Mouse (Mus musculus) embryonic facial prominence, embryonic 14.5 days (tissue): Measurements from ENCODE around the gene Pck2. TPM values are rescaled to one million over a fixed set of nuclear protein-coding genes. Genes with fewer than 3 reads are reported as not detected.

ENCODE experiments used
- ATAC-seq: fragments of 200-750 bp; cut with Nextera tagmentation; 2 replicates; pipeline ENCODE4 v1.8.0; 2017; ENCODE audit warnings: low read depth, moderate number of reproducible peaks, moderate TSS enrichment
- DNase-seq: peaks from one replicate; pipeline ENCODE4 v3.0.0-alpha.2; 2015; ENCODE audit warnings: low spot score
- H3K27ac ChIP-seq: fragments of 300-500 bp; sonication (generic); replicated peaks from 2 replicates; pipeline ENCODE4 v1.5.1; 2014; ENCODE audit warnings: low read depth, mild to moderate bottlenecking, low read length, moderate library complexity
- H3K27me3 ChIP-seq: fragments of 300-500 bp; sonication (generic); replicated peaks from 2 replicates; pipeline ENCODE4 v1.6.1; 2014; ENCODE audit warnings: low read length; ENCODE audit not compliant: control insufficient read depth, insufficient read depth
- H3K36me3 ChIP-seq: fragments of 300-500 bp; sonication (generic); 2 replicates; pipeline ENCODE4 v1.6.1; 2014; ENCODE audit warnings: low read length, mixed read lengths; ENCODE audit not compliant: control insufficient read depth, insufficient read depth
- H3K4me1 ChIP-seq: fragments of 300-500 bp; sonication (generic); 2 replicates; pipeline ENCODE4 v1.6.1; 2014; ENCODE audit warnings: antibody characterized with exemption, low read length; ENCODE audit not compliant: control insufficient read depth, insufficient read depth
- H3K4me2 ChIP-seq: fragments of 300-500 bp; sonication (generic); 2 replicates; pipeline ENCODE4 v1.6.1; 2014; ENCODE audit warnings: low read depth, mild to moderate bottlenecking, low read length, moderate library complexity, mixed read lengths
- H3K4me3 ChIP-seq: fragments of 300-500 bp; sonication (generic); 2 replicates; pipeline ENCODE4 v1.5.1; 2014; ENCODE audit warnings: low read depth, mild to moderate bottlenecking, low read length
- H3K9ac ChIP-seq: fragments of 300-500 bp; sonication (generic); 2 replicates; pipeline ENCODE4 v1.6.1; 2014; ENCODE audit warnings: low read depth, mild to moderate bottlenecking, low read length, moderate library complexity, mixed read lengths
- H3K9me3 ChIP-seq: fragments of 300-500 bp; sonication (generic); 2 replicates; pipeline ENCODE4 v1.6.1; 2016; ENCODE audit warnings: low read length; ENCODE audit not compliant: control insufficient read depth
- WGBS: fragments of 180-500 bp; shearing (Covaris S2); extraction: QIAGEN DNeasy Blood & Tissue Kit; methylation state at CpG from one replicate; pipeline ENCODE4 v1.1.7; 2014; 5-methylcytosine and 5-hydroxymethylcytosine counted together
- polyA plus RNA-seq: library from polyadenylated mRNA; unstranded; fragments of >200 nt; fragmentation: Nextera tagmentation; extraction: Ambion mirVana; gene quantifications from 2 replicates; pipeline ENCODE4 v1.2.1, GENCODE M21; 2014

Pck2 gene
- polyA plus RNA-seq, 1 experiment from 2014 or later: 28.1 TPM

GRCm38 (mm10) chr14:55581981-55582681, 42.1 kb downstream of the Pck2 start:
- Histone ChIP-seq H3K27me3 (no peaks in the 10 kb centered on the region), H3K4me2 (no peak overlapping the region), H3K9ac (no peak overlapping the region), H3K36me3 (peaks cover 25% of the 10 kb centered on the region), H3K4me3 (no peak overlapping the region), H3K4me1 (0 out of 2 replicates have a peak, but pooled peaks cover 3% of the 10 kb centered on the region), H3K9me3 (no peaks in the 10 kb centered on the region), H3K27ac (no peak overlapping the region)
- no peak for ATAC-seq
- no peak for DNase-seq
- WGBS: 72% methylated on average over 9 of the region's 9 CpGs

GRCm38 (mm10) chr14:55584303-55584701, 44.2 kb downstream of the Pck2 start:
- no peak for ATAC-seq
- WGBS: 36% methylated on average over 5 of the region's 5 CpGs

GRCm38 (mm10) chr14:55584702-55585565, 44.9 kb downstream of the Pck2 start, which contains the start of gene Emc9:
Emc9 (minus strand) TSS chr14:55585302.
- Histone ChIP-seq H3K36me3 (peaks cover 45% of the 10 kb centered on the region), H3K4me2 (peak within 1 kb of the TSS; percentile 89), H3K9me3 (no peaks in the 10 kb centered on the region), H3K4me3 (peak within 1 kb of the TSS; percentile 52), H3K27ac (no peak within 1 kb of the TSS), H3K9ac (peak within 1 kb of the TSS; percentile 60), H3K27me3 (no peaks in the 10 kb centered on the region), H3K4me1 (peaks cover under 1% of the 10 kb centered on the region; the same call in 1 of the 2 replicates)
- 4% methylated on average over 30 of the region's 43 CpGs for WGBS
- DNase-seq (peak; percentile 48), ATAC-seq (peak; percentile 86)

More at GRCm38 (mm10) chr14:55584303-55584701, 44.2 kb downstream of the Pck2 start:
- Histone ChIP-seq H3K27me3 (no peaks in the 10 kb centered on the region), H3K4me2 (peak overlapping the region; percentile 89), H3K27ac (no peak overlapping the region), H3K9me3 (no peaks in the 10 kb centered on the region), H3K36me3 (peaks cover 43% of the 10 kb centered on the region), H3K9ac (no peak overlapping the region), H3K4me1 (no peaks in the 10 kb centered on the region), H3K4me3 (peak overlapping the region; percentile 52)
- DNase-seq: no peak

- H3K4me3 ChIP-seq: peak overlapping the region; percentile 52; the same call in 1 of the 2 replicates
- ATAC-seq: no peak
Observed at GRCm38 (mm10) chr14:55585566-55585960, 45.5 kb downstream of the Pck2 start.

GRCm38 (mm10) chr14:55586149-55586548, 46.1 kb downstream of the Pck2 start:
- Histone ChIP-seq H3K4me1 (peaks cover 6% of the 10 kb centered on the region), H3K36me3 (peaks cover 33% of the 10 kb centered on the region), H3K4me2 (no peak overlapping the region), H3K9me3 (no peaks in the 10 kb centered on the region), H3K9ac (no peak overlapping the region), H3K27ac (no peak overlapping the region), H3K27me3 (no peaks in the 10 kb centered on the region), H3K4me3 (no peak overlapping the region)
- 90% methylated on average over 2 of the region's 2 CpGs for WGBS
- DNase-seq (no peak), ATAC-seq (no peak)

More at GRCm38 (mm10) chr14:55585566-55585960, 45.5 kb downstream of the Pck2 start:
- H3K27me3 ChIP-seq: no peaks in the 10 kb centered on the region
- peaks cover 6% of the 10 kb centered on the region for H3K4me1 ChIP-seq
- no peak overlapping the region for H3K27ac ChIP-seq
- H3K4me2 ChIP-seq: peak overlapping the region; percentile 89; the same call in 1 of the 2 replicates
- no peak overlapping the region for H3K9ac ChIP-seq
- 51% methylated on average over 6 of the region's 6 CpGs for WGBS
- H3K36me3 ChIP-seq: peaks cover 38% of the 10 kb centered on the region
- no peaks in the 10 kb centered on the region for H3K9me3 ChIP-seq
- DNase-seq: no peak

- ATAC-seq: no peak
- Histone ChIP-seq H3K9me3 (no peaks in the 10 kb centered on the region), H3K27ac (no peak overlapping the region), H3K4me1 (peaks cover 13% of the 10 kb centered on the region), H3K4me2 (no peak overlapping the region), H3K36me3 (peaks cover 26% of the 10 kb centered on the region), H3K4me3 (no peak overlapping the region), H3K9ac (no peak overlapping the region), H3K27me3 (no peaks in the 10 kb centered on the region)
- DNase-seq: no peak
- WGBS: 84% methylated on average over 5 of the region's 5 CpGs
Observed at GRCm38 (mm10) chr14:55589271-55589670, 49.2 kb downstream of the Pck2 start.

- H3K9me3 ChIP-seq: no peaks in the 10 kb centered on the region
- peak overlapping the region; percentile 81 for H3K27ac ChIP-seq
- no peak for DNase-seq
- ATAC-seq: no peak
- H3K27me3 ChIP-seq: no peaks in the 10 kb centered on the region
- peak overlapping the region; percentile 92 for H3K4me2 ChIP-seq
- peak overlapping the region; percentile 74 for H3K4me3 ChIP-seq
- 83% methylated on average over 11 of the region's 11 CpGs for WGBS
- peaks cover 13% of the 10 kb centered on the region for H3K4me1 ChIP-seq
- peaks cover 31% of the 10 kb centered on the region for H3K36me3 ChIP-seq
- peak overlapping the region; percentile 74 for H3K9ac ChIP-seq
Observed at GRCm38 (mm10) chr14:55589771-55590448, 49.8 kb downstream of the Pck2 start.

GRCm38 (mm10) chr14:55590748-55591330, 50.8 kb downstream of the Pck2 start, which contains the start of gene Psme2:
Psme2 (minus strand) TSS chr14:55591113.
- ATAC-seq: peak; percentile 96
- H3K27ac ChIP-seq: peak within 1 kb of the TSS; percentile 96
- DNase-seq: peak; percentile 99
- peaks cover 41% of the 10 kb centered on the region for H3K36me3 ChIP-seq
- under 1% methylated on average over 22 of the region's 22 CpGs for WGBS
- H3K9me3 ChIP-seq: no peaks in the 10 kb centered on the region
- H3K4me2 ChIP-seq: peak within 1 kb of the TSS; percentile 92
- peaks cover 13% of the 10 kb centered on the region for H3K4me1 ChIP-seq
- peak within 1 kb of the TSS; percentile 74 for H3K4me3 ChIP-seq
- H3K27me3 ChIP-seq: no peaks in the 10 kb centered on the region
- H3K9ac ChIP-seq: peak within 1 kb of the TSS; percentile 79
